Mouse (Mus musculus) ovary, adult 2 months (tissue): ENCODE results near the gene Mettl25. TPM values are rescaled to one million over a fixed set of nuclear protein-coding genes. Genes with fewer than 3 reads are reported as not detected.

Experiments
- polyA plus RNA-seq: library from polyadenylated mRNA; depleted of rRNA; stranded (reverse); fragments of >200 nt; gene quantifications from 2 replicates; pipeline ENCODE4 v1.2.3, GENCODE M21; 2012; rRNA removed

Mettl25 gene
- polyA plus RNA-seq = 8.3 and 13.9 TPM in 2 replicates

GRCm38 (mm10) chr10:105840928-105841888 lies at the start of gene Mettl25, which contains the start of gene Ccdc59:
TSS of gene Mettl25 (minus strand) at chr10:105841380.
TSS of gene Ccdc59 (plus strand) at chr10:105841067.

Other genes starting within 250 kb of the Mettl25 start
- gene Ccdc59, start 313 bp downstream of the Mettl25 start, polyA plus RNA-seq = 6.3 and 6.6 TPM in 2 replicates